Mouse (Mus musculus) neural tube, embryonic 13.5 days (tissue): ENCODE measurements around the gene Pld5. TPM values are rescaled to one million over a fixed set of nuclear protein-coding genes. Genes with fewer than 3 reads are reported as not detected.
A peak's percentile ranks its signal among the peaks of the same experiment; 100 is the strongest.

Experiments used
- ATAC-seq: fragments of 200-750 bp; cut with Nextera tagmentation; 2 replicates; pipeline ENCODE4 v1.8.0; 2017; ENCODE audit warnings: low read depth, mild to moderate bottlenecking, moderate TSS enrichment, moderate library complexity
- H3K27ac ChIP-seq: fragments of 300-500 bp; sonication (generic); replicated peaks from 2 replicates; pipeline ENCODE4 v1.5.1; 2015; ENCODE audit warnings: moderate library complexity, mild to moderate bottlenecking, inconsistent platforms
- H3K27me3 ChIP-seq: fragments of 300-500 bp; sonication (generic); 2 replicates; pipeline ENCODE4 v1.6.1; 2015; ENCODE audit warnings: mild to moderate bottlenecking, inconsistent platforms
- H3K36me3 ChIP-seq: fragments of 300-500 bp; sonication (generic); 2 replicates; pipeline ENCODE4 v1.6.1; 2015; ENCODE audit warnings: mild to moderate bottlenecking, inconsistent platforms
- H3K4me1 ChIP-seq: fragments of 300-500 bp; sonication (generic); replicated peaks from 2 replicates; pipeline ENCODE4 v1.6.1; 2015; ENCODE audit warnings: inconsistent platforms
- H3K4me2 ChIP-seq: fragments of 300-500 bp; sonication (generic); 2 replicates; pipeline ENCODE4 v1.6.1; 2015; ENCODE audit warnings: inconsistent platforms, mild to moderate bottlenecking, moderate library complexity
- H3K4me3 ChIP-seq: fragments of 300-500 bp; sonication (generic); 2 replicates; pipeline ENCODE4 v1.5.1; 2015; ENCODE audit warnings: mild to moderate bottlenecking, inconsistent platforms
- H3K9ac ChIP-seq: fragments of 300-500 bp; sonication (generic); 2 replicates; pipeline ENCODE4 v1.6.1; 2015; ENCODE audit warnings: moderate library complexity, mild to moderate bottlenecking, inconsistent platforms
- H3K9me3 ChIP-seq: fragments of 300-500 bp; sonication (generic); 2 replicates; pipeline ENCODE4 v1.6.1; 2016; ENCODE audit warnings: inconsistent platforms
- WGBS: fragments of 180-500 bp; shearing (Covaris S2); methylation state at CpG from one replicate; pipeline ENCODE4 v1.1.7; 2015; 5-methylcytosine and 5-hydroxymethylcytosine counted together
- polyA plus RNA-seq: library from polyadenylated mRNA; unstranded; fragments of >200 nt; fragmentation: Nextera tagmentation; extraction: Ambion mirVana; gene quantifications from 2 replicates; pipeline ENCODE4 v1.2.1, GENCODE M21; 2015

The Pld5 gene
- polyA plus RNA-seq, 1 experiment from 2014 or later: 6.5 TPM

DNA sequence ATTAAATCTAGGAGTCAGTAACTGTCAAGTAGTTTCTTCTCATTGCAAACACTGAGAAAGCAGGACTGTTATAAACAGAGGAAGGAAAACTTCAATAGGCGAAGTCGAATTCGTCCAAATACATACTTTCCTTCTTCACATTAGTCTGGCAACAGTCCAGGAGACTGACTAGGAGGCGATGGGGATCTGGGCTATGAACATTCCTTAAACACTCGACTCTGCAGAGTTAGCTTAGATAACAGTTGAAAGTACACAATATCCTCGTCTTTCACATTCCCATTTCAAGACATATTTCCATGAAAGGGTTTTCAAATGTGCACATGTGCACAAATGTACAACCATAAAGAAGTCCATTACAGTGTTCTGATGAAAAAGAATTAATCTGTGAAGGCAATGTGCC is 129.8 kb downstream of the Pld5 start:
- Histone ChIP-seq H3K27me3 (no peaks in the 10 kb centered on the region), H3K4me3 (no peak overlapping the region), H3K4me1 (no peaks in the 10 kb centered on the region), H3K27ac (no peak overlapping the region), H3K9ac (no peak overlapping the region), H3K9me3 (peaks cover 15% of the 10 kb centered on the region), H3K36me3 (no peaks in the 10 kb centered on the region), H3K4me2 (no peak overlapping the region)
- ATAC-seq: no peak
- 84% methylated on average over 6 of the region's 6 CpGs for WGBS

DNA sequence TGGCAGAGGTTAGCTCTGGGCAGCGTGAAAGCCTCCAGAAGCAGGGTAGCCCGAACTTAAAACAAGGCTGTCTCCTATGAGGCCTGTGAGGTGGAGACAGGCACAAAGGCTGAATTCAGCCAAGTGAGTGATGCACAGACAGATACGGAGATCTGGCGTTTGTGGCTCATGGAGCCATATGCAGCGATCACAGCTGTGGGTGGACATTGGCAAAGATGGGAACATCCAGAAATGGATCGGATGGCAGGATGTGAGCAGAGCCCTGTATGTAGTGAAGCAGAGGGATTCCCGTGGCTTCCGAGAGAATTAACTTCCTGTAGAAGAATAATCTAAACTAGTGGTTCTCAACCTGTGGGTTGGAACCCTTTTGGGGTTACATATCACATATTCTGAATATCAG is 140.7 kb downstream of the Pld5 start:
- H3K9ac ChIP-seq: no peak overlapping the region
- no peaks in the 10 kb centered on the region for H3K36me3 ChIP-seq
- H3K4me1 ChIP-seq: no peaks in the 10 kb centered on the region
- no peak overlapping the region for H3K4me2 ChIP-seq
- no peak overlapping the region for H3K27ac ChIP-seq
- ATAC-seq: no peak
- H3K27me3 ChIP-seq: no peaks in the 10 kb centered on the region
- H3K4me3 ChIP-seq: no peak overlapping the region
- 85% methylated on average over 8 of the region's 8 CpGs for WGBS
- no peaks in the 10 kb centered on the region for H3K9me3 ChIP-seq

DNA sequence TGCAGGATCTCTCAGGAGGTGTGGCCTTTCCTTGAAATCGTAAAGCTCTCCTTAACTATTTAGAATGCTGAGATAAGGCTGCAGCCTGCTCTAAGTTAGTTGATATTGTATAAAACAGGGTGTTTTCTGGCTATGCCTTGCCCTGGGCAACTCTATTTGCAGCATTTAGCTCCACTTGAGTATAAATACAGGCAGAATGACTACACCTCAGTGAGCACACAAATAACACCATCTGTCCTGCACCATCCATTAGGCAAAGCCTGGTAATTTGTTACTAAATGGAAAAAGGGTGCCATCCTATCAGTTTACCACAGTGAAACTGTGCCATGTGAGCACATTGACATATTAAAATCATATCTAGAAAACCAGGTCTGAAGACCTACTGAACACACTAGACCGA is 149.3 kb downstream of the Pld5 start:
- Histone ChIP-seq H3K27ac (no peak overlapping the region), H3K9ac (no peak overlapping the region), H3K9me3 (no peaks in the 10 kb centered on the region), H3K4me3 (no peak overlapping the region), H3K36me3 (no peaks in the 10 kb centered on the region), H3K4me1 (peaks cover 3% of the 10 kb centered on the region; the same call in 1 of the 2 replicates), H3K27me3 (no peaks in the 10 kb centered on the region), H3K4me2 (no peak overlapping the region)
- 72% methylated on average over 2 of the region's 2 CpGs for WGBS
- ATAC-seq: peak; percentile 56

- Histone ChIP-seq H3K9me3 (no peaks in the 10 kb centered on the region), H3K36me3 (no peaks in the 10 kb centered on the region)
- no peak for ATAC-seq
Measured at GRCm38 (mm10) chr1:176124441-176124840, 150.7 kb downstream of the Pld5 start.

GRCm38 (mm10) chr1:176123781-176124180 is 151.3 kb downstream of the Pld5 start:
- Histone ChIP-seq H3K27me3 (no peaks in the 10 kb centered on the region), H3K4me2 (no peak overlapping the region), H3K4me1 (peaks cover 3% of the 10 kb centered on the region; the same call in 1 of the 2 replicates), H3K9me3 (no peaks in the 10 kb centered on the region), H3K36me3 (no peaks in the 10 kb centered on the region), H3K4me3 (no peak overlapping the region), H3K9ac (no peak overlapping the region), H3K27ac (no peak overlapping the region)
- ATAC-seq: no peak
- WGBS: 73% methylated on average over 2 of the region's 2 CpGs

More at GRCm38 (mm10) chr1:176124441-176124840, 150.7 kb downstream of the Pld5 start:
- Histone ChIP-seq H3K27me3 (no peaks in the 10 kb centered on the region), H3K4me3 (no peak overlapping the region), H3K4me1 (peaks cover 3% of the 10 kb centered on the region; the same call in 1 of the 2 replicates), H3K4me2 (no peak overlapping the region), H3K27ac (no peak overlapping the region), H3K9ac (no peak overlapping the region)
- WGBS: 73% methylated on average over 8 of the region's 8 CpGs

- 89% methylated on average over 4 of the region's 4 CpGs for WGBS
Measured at GRCm38 (mm10) chr1:176115604-176116003, 159.5 kb downstream of the Pld5 start.

DNA sequence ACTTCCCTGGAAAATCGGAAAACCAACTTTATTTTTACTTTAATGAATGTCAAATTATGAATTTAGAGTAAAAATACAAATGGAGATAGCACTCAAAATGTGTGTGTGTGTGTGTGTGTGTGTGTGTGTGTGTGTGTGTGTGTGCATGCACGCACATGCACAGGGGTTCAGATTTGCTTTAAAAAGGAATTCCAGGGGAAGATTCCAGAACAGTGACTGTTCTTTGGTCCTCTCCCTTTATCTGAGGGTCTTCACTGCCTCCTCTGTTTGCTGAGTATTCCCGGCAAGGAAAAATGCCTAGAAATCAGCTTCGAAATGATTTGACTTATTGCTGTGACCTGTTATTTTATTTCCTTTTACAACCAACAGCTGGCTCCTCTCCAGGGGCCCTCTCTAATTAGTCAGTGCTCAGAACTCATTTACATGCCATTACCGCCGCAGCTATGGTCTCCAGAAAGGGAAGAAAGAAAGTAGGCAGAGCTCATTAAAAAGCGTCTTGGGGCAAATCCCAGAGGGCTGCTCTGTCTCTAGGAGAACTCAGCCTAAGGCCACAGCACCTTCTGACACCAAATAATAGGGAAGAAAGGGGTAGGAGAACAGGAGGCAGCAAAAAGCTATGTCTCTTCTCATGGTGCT is 176.3 kb downstream of the Pld5 start:
- peak overlapping the region; percentile 73 for H3K27ac ChIP-seq
- ATAC-seq: peak; percentile 94; the same call in 1 of the 2 replicates
- 19% methylated on average over 7 of the region's 7 CpGs for WGBS
- H3K9me3 ChIP-seq: no peaks in the 10 kb centered on the region
- H3K9ac ChIP-seq: no peak overlapping the region
- H3K27me3 ChIP-seq: no peaks in the 10 kb centered on the region
- H3K4me2 ChIP-seq: no peak overlapping the region
- H3K4me1 ChIP-seq: peaks cover 10% of the 10 kb centered on the region
- no peak overlapping the region for H3K4me3 ChIP-seq
- H3K36me3 ChIP-seq: no peaks in the 10 kb centered on the region

More at GRCm38 (mm10) chr1:176115604-176116003, 159.5 kb downstream of the Pld5 start:
- Histone ChIP-seq H3K36me3 (no peaks in the 10 kb centered on the region), H3K4me1 (no peaks in the 10 kb centered on the region), H3K9ac (no peak overlapping the region), H3K4me3 (no peak overlapping the region), H3K27me3 (no peaks in the 10 kb centered on the region), H3K9me3 (no peaks in the 10 kb centered on the region), H3K27ac (no peak overlapping the region), H3K4me2 (no peak overlapping the region)
- ATAC-seq: no peak

DNA sequence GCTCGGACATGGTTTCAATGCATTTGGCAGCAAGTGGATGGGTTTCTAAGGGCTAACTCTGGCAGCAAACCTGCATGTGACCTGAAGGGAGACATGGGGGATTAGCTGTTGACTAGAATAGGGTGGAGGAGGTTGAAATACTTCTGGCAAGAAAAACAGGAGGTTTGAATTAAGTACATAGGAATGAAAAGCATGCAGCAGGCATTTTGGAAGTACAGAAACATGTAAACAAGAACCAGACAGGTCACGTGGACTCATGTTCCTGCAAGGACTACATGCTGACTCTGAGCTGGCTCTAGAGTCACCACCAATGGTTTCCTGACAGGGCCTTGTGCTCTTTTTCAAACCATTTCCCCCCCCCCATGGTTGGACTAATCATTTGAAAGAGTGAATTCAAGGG is 183.0 kb downstream of the Pld5 start:
- H3K27ac ChIP-seq: no peak overlapping the region
- H3K4me3 ChIP-seq: no peak overlapping the region
- WGBS: 85% methylated on average over 2 of the region's 2 CpGs
- H3K36me3 ChIP-seq: no peaks in the 10 kb centered on the region
- no peaks in the 10 kb centered on the region for H3K4me1 ChIP-seq
- no peaks in the 10 kb centered on the region for H3K27me3 ChIP-seq
- H3K4me2 ChIP-seq: no peak overlapping the region
- no peaks in the 10 kb centered on the region for H3K9me3 ChIP-seq
- H3K9ac ChIP-seq: no peak overlapping the region
- ATAC-seq: no peak

- H3K27ac ChIP-seq: no peak overlapping the region
- WGBS: 92% methylated on average over 3 of the region's 3 CpGs
Measured at GRCm38 (mm10) chr1:176089382-176089781, 185.7 kb downstream of the Pld5 start.

GRCm38 (mm10) chr1:176085952-176086648 is 189.0 kb downstream of the Pld5 start:
- H3K36me3 ChIP-seq: no peaks in the 10 kb centered on the region
- H3K4me1 ChIP-seq: peaks cover 16% of the 10 kb centered on the region
- ATAC-seq: peak; percentile 66
- no peaks in the 10 kb centered on the region for H3K9me3 ChIP-seq
- no peak overlapping the region for H3K4me3 ChIP-seq
- no peak overlapping the region; the same call in 1 of the 2 replicates for H3K27ac ChIP-seq
- WGBS: 56% methylated on average over 13 of the region's 13 CpGs
- no peak overlapping the region for H3K4me2 ChIP-seq
- no peaks in the 10 kb centered on the region for H3K27me3 ChIP-seq
- no peak overlapping the region for H3K9ac ChIP-seq

More at GRCm38 (mm10) chr1:176089382-176089781, 185.7 kb downstream of the Pld5 start:
- no peaks in the 10 kb centered on the region for H3K27me3 ChIP-seq
- no peaks in the 10 kb centered on the region for H3K36me3 ChIP-seq
- no peak for ATAC-seq
- no peak overlapping the region for H3K4me2 ChIP-seq
- H3K9ac ChIP-seq: no peak overlapping the region
- no peak overlapping the region for H3K4me3 ChIP-seq
- H3K4me1 ChIP-seq: no peaks in the 10 kb centered on the region
- no peaks in the 10 kb centered on the region for H3K9me3 ChIP-seq

DNA sequence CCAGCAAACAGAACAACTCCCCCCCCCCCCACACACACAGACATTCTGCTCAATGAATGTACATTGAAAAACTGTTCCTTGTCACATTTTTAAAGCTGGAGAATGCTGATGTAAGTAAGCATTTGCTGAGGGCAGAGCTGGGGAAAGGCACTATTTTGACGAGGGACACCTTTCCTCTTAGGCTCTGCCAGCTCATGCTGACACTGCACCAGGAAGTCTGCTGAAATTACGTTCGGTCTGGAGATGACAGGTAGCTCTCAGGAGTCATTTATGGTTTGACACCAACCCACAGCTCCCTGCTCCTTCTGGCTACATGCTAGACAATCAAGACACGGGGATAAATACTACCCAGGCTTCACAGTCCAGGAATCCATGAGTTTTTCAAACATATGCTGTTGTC is 192.8 kb downstream of the Pld5 start:
- Histone ChIP-seq H3K27ac (peak overlapping the region; percentile 74), H3K9ac (no peak overlapping the region), H3K4me2 (no peak overlapping the region), H3K36me3 (no peaks in the 10 kb centered on the region), H3K4me3 (no peak overlapping the region), H3K9me3 (no peaks in the 10 kb centered on the region), H3K4me1 (peaks cover 17% of the 10 kb centered on the region), H3K27me3 (no peaks in the 10 kb centered on the region)
- ATAC-seq: no peak
- 40% methylated on average over 4 of the region's 4 CpGs for WGBS

DNA sequence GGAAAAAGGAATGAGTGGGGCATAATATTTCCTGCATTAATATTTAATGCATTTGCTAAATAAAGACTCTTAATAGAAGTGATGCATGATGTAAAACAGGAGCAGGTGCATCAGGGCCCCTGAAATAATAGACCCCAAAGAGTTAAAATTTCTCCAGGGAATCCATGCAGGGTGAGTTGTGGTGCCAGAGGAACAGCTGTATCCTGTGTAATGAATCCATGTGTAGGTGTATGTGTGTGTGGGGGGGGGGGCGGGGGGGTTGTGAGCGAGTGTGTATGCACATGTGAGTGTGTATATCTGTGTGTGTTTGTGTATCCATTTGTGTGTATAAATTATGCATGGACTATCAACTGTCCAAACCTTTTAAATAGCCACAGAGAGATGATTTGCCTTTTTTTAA is 194.1 kb downstream of the Pld5 start:
- Histone ChIP-seq H3K4me2 (no peak overlapping the region), H3K4me3 (no peak overlapping the region), H3K36me3 (no peaks in the 10 kb centered on the region), H3K4me1 (peaks cover 19% of the 10 kb centered on the region), H3K9me3 (no peaks in the 10 kb centered on the region), H3K9ac (no peak overlapping the region), H3K27ac (peak overlapping the region; percentile 28; the same call in 1 of the 2 replicates), H3K27me3 (no peaks in the 10 kb centered on the region)
- ATAC-seq: peak; percentile 25; the same call in 1 of the 2 replicates
- 63% methylated on average over 1 of the region's 2 CpGs for WGBS
